Mouse (Mus musculus) granulocyte monocyte progenitor cell, adult 5-6 weeks (primary cell): ENCODE measurements around the gene Mpdz. TPM values are rescaled to one million over a fixed set of nuclear protein-coding genes. Genes with fewer than 3 reads are reported as not detected.

Experiments used
- ATAC-seq: replicated peaks from 2 replicates; pipeline ENCODE4 v1.8.0; 2016; ENCODE audit warnings: mild to moderate bottlenecking, moderate TSS enrichment, inconsistent platforms; ENCODE audit not compliant: poor library complexity, severe bottlenecking
- total RNA-seq, 2 experiments: library from RNA; stranded (forward) in 1 of 2; stranded (reverse) in 1 of 2; fragments of 200-712, 200-1000 nt in 1 of 2; fragments of >200 nt in 1 of 2; fragmentation: Nextera tagmentation in 1 of 2; gene quantifications; 2 replicates each; pipeline ENCODE4 v1.2.3; 2014 to 2017

Gene Mpdz
- total RNA-seq, 2 experiments from 2014 or later, result 0.10 TPM; not detected in 1

- no peak for ATAC-seq
Observed at GRCm38 (mm10) chr4:81298384-81298783, 144.2 kb downstream of the Mpdz start.

- ATAC-seq, result no peak
Observed at GRCm38 (mm10) chr4:81293309-81293708, 149.3 kb downstream of the Mpdz start.

GRCm38 (mm10) chr4:81285564-81285963, 157.1 kb downstream of the Mpdz start:
- no peak for ATAC-seq

GRCm38 (mm10) chr4:81283611-81284010, 159.0 kb downstream of the Mpdz start:
- ATAC-seq, result no peak

- no peak for ATAC-seq
Observed at GRCm38 (mm10) chr4:81283081-81283480, 159.5 kb downstream of the Mpdz start.

- no peak for ATAC-seq
Observed at GRCm38 (mm10) chr4:81280098-81280497, 162.5 kb downstream of the Mpdz start.

- ATAC-seq, result no peak
Observed at GRCm38 (mm10) chr4:81279451-81279850, 163.2 kb downstream of the Mpdz start.

GRCm38 (mm10) chr4:81275957-81276715, 166.5 kb downstream of the Mpdz start:
- no peak for ATAC-seq

GRCm38 (mm10) chr4:81273067-81273466, 169.5 kb downstream of the Mpdz start:
- ATAC-seq, result no peak

- ATAC-seq, result no peak
Observed at GRCm38 (mm10) chr4:81252859-81253780, 189.5 kb downstream of the Mpdz start.

- no peak for ATAC-seq
Observed at GRCm38 (mm10) chr4:81252334-81252733, 190.3 kb downstream of the Mpdz start.

GRCm38 (mm10) chr4:81251934-81252333, 190.7 kb downstream of the Mpdz start:
- ATAC-seq, result peak; percentile 53; the same call in 1 of the 2 replicates

- no peak for ATAC-seq
Observed at GRCm38 (mm10) chr4:81249245-81249644, 193.4 kb downstream of the Mpdz start.

- ATAC-seq, result no peak
Observed at GRCm38 (mm10) chr4:81236227-81236626, 206.4 kb downstream of the Mpdz start.
